Mouse (Mus musculus): ENCODE results near the gene Trim13. TPM values are rescaled to one million over a fixed set of nuclear protein-coding genes. Genes with fewer than 3 reads are reported as not detected.
A peak's percentile ranks its signal among the peaks of the same experiment; 100 is the strongest.

Gene Trim13
- polyA plus RNA-seq, 1 experiment from 2014 or later = 28.7 TPM

DNA sequence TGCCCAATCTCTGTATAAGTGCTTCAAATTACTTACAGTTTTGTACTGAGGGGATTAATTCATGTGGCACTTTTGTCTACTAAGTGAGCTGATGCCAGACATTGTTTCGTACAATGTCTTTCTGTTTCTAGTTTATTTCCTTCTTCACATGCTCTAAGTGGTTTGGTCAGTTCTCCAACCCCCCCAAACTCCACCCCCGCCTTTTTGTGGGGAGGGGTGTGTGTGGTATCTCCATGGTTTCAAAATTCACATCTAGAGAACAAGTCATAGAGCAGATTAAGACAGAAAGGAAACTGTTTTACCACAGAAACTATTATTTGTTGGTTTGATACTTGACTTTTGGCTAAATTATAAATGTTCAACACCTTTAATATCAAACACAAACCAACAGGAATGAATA, 22.3 kb downstream of the Trim13 start:
- Histone ChIP-seq H3K4me3 (replicated peaks) (no peak overlapping the region), H3K9ac (replicated peaks) (no peak overlapping the region), H3K36me3 (peaks cover 14% of the 10 kb centered on the region; the same call in 1 of the 2 replicates), H3K27me3 (no peaks in the 10 kb centered on the region), H3K4me1 (replicated peaks) (no peaks in the 10 kb centered on the region), H3K27ac (no peak overlapping the region), H3K4me2 (no peak overlapping the region), H3K9me3 (no peaks in the 10 kb centered on the region)
- ATAC-seq (ENCODE audit: insufficient number of reproducible peaks, insufficient read depth, low FRiP score, low TSS enrichment, low read depth) = no peak
- 86% methylated on average over 2 of the region's 2 CpGs for WGBS

DNA sequence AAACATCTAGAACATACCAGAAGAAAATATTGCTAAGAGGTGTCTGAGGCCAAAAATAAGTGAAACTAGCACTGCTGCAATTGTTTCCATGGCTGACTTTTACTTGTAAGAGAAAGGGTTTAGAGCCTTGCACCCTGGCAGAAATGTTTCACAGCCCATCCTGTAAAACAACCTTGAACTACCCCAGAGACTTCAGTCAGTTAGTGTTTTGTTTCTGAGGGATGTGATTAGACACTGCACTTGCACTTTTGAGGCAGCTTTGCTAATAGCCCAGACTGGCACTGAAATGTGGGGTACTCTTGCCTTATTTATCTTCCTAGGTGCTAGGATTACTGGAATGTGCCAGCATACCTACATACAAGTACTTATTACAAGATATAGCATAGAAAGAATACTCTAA, 37.9 kb downstream of the Trim13 start:
- Histone ChIP-seq H3K4me1 (replicated peaks) (no peaks in the 10 kb centered on the region), H3K27ac (no peak overlapping the region), H3K4me2 (no peak overlapping the region), H3K36me3 (peaks cover 28% of the 10 kb centered on the region; the same call in 1 of the 2 replicates), H3K9me3 (no peaks in the 10 kb centered on the region), H3K9ac (replicated peaks) (no peak overlapping the region), H3K27me3 (no peaks in the 10 kb centered on the region), H3K4me3 (replicated peaks) (no peak overlapping the region)
- no peak for ATAC-seq (ENCODE audit: insufficient number of reproducible peaks, insufficient read depth, low FRiP score, low TSS enrichment, low read depth)

DNA sequence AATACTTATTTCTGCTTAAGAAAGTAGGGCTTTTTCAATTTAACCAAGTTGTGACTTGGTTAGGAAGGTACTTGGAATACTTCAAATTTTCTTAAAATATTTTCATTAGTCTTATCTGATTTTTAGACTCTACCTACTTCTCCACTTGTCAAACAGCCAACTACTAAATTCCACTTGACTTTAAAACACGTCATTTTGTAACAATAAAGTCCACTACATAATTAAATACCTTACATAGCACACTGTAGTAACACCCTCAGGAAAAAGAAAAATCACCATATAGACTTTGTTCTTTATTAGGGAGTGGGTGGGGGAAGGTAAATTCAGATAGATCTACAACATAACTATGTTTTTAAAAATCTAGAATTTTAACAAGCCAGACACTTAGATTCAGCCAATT, 44.6 kb downstream of the Trim13 start:
- Histone ChIP-seq H3K4me3 (replicated peaks) (no peak overlapping the region), H3K27ac (no peak overlapping the region), H3K9me3 (no peaks in the 10 kb centered on the region), H3K4me1 (replicated peaks) (no peaks in the 10 kb centered on the region), H3K4me2 (no peak overlapping the region), H3K27me3 (no peaks in the 10 kb centered on the region), H3K9ac (replicated peaks) (no peak overlapping the region), H3K36me3 (0 out of 2 replicates have a peak, but pooled peaks cover 3% of the 10 kb centered on the region)
- 71% methylated on average over 1 of the region's 1 CpGs for WGBS
- ATAC-seq (ENCODE audit: insufficient number of reproducible peaks, insufficient read depth, low FRiP score, low TSS enrichment, low read depth) = no peak

DNA sequence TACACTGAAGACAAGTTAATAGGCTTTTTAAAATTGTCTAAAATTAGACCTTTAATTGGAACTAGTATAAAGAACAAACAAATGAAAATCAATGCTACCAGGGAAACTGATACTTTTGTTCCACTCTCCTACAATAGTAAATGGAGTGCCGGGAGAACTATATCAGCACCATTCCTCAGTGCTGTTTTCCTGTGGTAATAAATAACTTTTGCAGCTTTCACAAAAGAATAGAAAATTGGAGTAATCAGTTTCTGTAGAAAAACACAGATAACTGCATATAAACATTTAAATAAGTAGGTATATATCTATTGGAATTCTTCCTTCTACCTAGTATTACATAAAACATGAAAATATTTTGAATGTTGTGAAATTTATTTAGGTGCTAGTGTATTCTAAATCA, 47.5 kb downstream of the Trim13 start:
- H3K9ac ChIP-seq (replicated peaks) = no peak overlapping the region
- no peaks in the 10 kb centered on the region for H3K27me3 ChIP-seq
- H3K9me3 ChIP-seq = no peaks in the 10 kb centered on the region
- H3K4me3 ChIP-seq (replicated peaks) = no peak overlapping the region
- H3K4me2 ChIP-seq = no peak overlapping the region
- no peak overlapping the region for H3K27ac ChIP-seq
- H3K4me1 ChIP-seq (replicated peaks) = peaks cover 7% of the 10 kb centered on the region; the same call in 1 of the 2 replicates
- no peaks in the 10 kb centered on the region for H3K36me3 ChIP-seq
- no peak for ATAC-seq (ENCODE audit: insufficient number of reproducible peaks, insufficient read depth, low FRiP score, low TSS enrichment, low read depth)
- 49% methylated on average over 1 of the region's 1 CpGs for WGBS

DNA sequence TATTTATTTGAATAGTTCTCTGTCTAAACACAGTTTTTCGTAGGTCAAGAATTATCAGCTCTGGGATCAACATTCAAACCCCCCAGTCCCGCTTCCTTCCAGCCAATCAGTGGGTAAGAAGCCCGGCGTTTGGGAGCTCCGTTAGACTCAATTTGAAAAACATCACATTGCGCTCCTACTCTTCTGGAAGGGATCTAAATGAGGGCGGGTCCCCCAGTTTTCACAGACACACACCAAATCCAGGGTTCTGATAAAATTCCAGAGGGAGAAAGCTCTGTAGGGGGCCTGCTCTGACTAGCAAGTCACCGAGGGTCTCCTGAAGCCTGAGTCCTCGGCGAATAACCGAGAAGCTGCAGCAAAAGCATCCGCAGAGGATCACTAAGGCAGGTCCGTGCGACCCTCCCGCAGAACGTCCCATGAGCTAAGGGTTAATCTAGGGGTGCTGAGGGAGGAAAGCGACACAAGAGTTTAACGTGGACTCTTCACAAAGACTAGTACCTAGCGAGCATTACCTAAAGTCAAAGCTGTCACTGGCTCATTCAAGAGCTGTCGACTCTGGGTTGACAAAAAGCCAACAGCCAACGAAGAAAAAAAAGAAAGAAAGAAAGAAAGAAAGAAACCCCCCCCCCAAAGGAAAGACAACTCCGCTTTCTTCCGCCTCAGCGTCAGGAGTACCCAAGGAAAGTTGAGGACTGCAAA, 49.3 kb downstream of the Trim13 start:
- peak overlapping the region; percentile 95 for H3K4me3 ChIP-seq (replicated peaks)
- ATAC-seq (ENCODE audit: insufficient number of reproducible peaks, insufficient read depth, low FRiP score, low TSS enrichment, low read depth) = no peak
- WGBS = under 1% methylated on average over 24 of the region's 24 CpGs

DNA sequence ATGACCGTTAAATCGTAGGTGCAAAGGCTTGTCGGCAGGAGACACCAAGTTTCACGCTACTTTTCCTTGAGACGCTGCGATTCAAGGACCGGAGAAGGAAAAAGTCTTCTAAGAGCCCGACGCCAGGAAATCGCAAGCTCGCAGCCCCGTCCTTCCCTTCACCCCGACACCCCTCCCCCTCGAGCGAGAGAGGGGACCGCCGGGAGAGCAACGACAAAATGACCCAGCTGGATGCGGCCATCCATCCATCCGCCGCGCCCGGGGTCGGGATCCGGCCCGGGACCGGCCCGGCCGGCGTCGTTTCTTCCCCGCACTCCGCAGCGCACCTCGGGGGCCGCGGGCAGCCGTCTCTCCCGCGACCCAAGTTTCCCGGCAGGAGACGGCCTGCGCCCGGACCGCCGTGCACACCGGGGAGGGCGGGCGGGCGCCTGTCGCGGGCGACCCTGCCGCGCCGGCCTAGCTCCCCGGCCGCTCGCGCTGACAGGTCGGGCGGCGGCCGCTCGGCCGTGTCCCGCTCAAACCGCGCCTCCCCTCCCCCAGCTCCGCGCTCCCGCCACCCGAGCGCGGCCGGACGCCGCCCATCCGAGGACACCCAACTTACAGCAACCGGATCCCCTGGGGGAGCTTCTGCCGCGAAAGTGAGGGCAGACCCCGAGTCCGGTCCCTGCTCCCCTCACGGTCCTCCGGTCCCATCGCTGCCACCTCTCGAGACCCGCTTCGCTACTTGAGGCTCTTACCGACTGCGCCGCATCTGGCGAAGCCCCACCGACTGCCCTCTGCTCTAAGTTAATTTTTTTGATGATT, 50.0 kb downstream of the Trim13 start:
- Histone ChIP-seq H3K4me1 (replicated peaks) (peaks cover 16% of the 10 kb centered on the region; the same call in 1 of the 2 replicates), H3K27me3 (no peaks in the 10 kb centered on the region), H3K4me3 (replicated peaks) (peak overlapping the region; percentile 95), H3K4me2 (peak overlapping the region; percentile 66), H3K9me3 (no peaks in the 10 kb centered on the region), H3K36me3 (no peaks in the 10 kb centered on the region), H3K9ac (replicated peaks) (peak overlapping the region; percentile 97), H3K27ac (peak overlapping the region; percentile 98)
- ATAC-seq (ENCODE audit: insufficient number of reproducible peaks, insufficient read depth, low FRiP score, low TSS enrichment, low read depth) = peak; percentile 69
- under 1% methylated on average over 80 of the region's 95 CpGs for WGBS

More for the DNA sequence above, 49.3 kb downstream of the Trim13 start:
- Histone ChIP-seq H3K9me3 (no peaks in the 10 kb centered on the region), H3K36me3 (no peaks in the 10 kb centered on the region), H3K27me3 (no peaks in the 10 kb centered on the region), H3K27ac (peak overlapping the region; percentile 98), H3K4me1 (replicated peaks) (peaks cover 16% of the 10 kb centered on the region; the same call in 1 of the 2 replicates), H3K4me2 (peak overlapping the region; percentile 66), H3K9ac (replicated peaks) (peak overlapping the region; percentile 97)

DNA sequence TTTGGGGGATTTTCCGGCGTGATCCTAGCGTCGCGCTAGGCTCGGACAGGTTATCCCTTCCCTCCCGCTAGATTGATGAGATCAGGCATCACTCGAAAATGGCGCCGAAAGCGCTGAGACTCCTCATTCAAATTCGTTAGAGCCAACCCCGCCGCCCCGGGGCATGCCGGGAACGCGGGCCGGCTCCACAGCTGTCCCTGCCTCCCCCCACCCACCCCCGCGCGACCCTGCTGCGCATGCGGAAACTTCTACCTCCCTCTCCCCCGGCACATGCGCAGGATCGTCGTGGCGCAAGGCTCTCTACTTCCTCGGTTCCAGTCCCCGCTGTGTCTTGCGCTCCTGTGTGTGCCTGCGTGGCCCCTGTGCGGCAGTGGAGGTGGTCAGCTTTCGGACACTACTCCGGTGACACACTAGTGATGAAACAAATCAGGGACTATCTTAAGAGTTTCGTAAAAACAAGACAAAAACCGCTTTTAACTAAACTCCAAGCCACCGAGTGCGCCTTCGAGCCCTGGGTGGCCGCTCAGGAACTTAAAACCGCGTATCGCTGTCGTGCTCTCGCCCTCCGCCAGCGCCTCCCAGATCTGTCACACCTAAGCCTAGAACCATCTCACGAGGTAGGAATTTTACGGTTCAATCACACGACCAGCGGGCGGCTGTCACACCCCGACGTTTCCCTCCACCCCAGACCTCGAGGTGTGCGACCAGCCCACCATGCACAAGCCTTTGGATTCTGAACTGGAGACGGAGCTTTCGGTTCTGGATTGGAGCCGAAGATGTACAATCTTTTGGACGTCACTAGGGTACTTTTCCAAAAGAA, 50.8 kb downstream of the Trim13 start:
- Histone ChIP-seq H3K9ac (replicated peaks) (peak overlapping the region; percentile 97), H3K4me1 (replicated peaks) (peaks cover 16% of the 10 kb centered on the region; the same call in 1 of the 2 replicates), H3K27me3 (no peaks in the 10 kb centered on the region), H3K9me3 (no peaks in the 10 kb centered on the region), H3K4me2 (peak overlapping the region; percentile 66), H3K36me3 (no peaks in the 10 kb centered on the region), H3K27ac (peak overlapping the region; percentile 98), H3K4me3 (replicated peaks) (peak overlapping the region; percentile 95)
- 3% methylated on average over 62 of the region's 62 CpGs for WGBS
- peak; percentile 88 for ATAC-seq (ENCODE audit: insufficient number of reproducible peaks, insufficient read depth, low FRiP score, low TSS enrichment, low read depth)

DNA sequence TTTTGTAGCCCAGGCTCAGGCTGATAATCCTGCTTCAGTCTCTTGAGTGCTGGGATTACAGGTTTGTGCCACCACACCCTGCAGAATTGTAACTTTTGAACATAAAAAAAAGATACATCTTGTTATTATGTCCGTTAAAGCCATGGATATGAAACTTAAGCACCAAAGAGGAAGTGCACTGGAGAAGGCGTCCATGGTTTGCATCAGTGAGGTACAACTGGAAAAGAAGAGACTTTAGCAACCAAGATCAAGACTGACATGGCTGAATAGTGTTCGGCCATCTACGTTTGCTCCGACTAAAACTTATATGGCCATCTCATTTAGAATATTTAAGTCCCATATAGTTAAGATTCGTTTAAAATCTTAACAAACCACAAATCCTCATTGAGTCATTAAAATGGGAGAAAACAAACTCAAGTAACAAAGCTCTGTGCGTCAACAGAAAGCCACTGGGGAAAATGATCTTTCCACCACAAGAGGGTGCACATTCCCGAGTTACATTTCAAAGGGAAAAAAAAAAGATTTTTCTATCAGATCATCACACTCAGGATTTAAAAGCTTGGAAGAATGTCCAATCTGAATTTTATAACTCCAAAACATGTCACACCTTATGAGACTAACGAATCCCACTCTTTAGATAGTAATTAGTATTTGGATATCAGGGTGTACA, 52.4 kb downstream of the Trim13 start:
- Histone ChIP-seq H3K4me3 (replicated peaks) (no peak overlapping the region), H3K27ac (no peak overlapping the region), H3K27me3 (no peaks in the 10 kb centered on the region), H3K4me1 (replicated peaks) (peaks cover 16% of the 10 kb centered on the region; the same call in 1 of the 2 replicates), H3K9ac (replicated peaks) (no peak overlapping the region), H3K4me2 (no peak overlapping the region), H3K9me3 (no peaks in the 10 kb centered on the region), H3K36me3 (no peaks in the 10 kb centered on the region)
- 42% methylated on average over 9 of the region's 9 CpGs for WGBS
- no peak for ATAC-seq (ENCODE audit: insufficient number of reproducible peaks, insufficient read depth, low FRiP score, low TSS enrichment, low read depth)
